15 mouse cellular contexts compared by ENCODE assay signal in genomic region chr5:148751980-148752379, GRCm38 (mm10).
"Had no signal": no experiment of that assay in that cellular context is flagged by ENCODE, and none has a peak within 500 bp of the region (broad histone marks: within the 10 kb centered on the region; RNA-seq: fewer than 3 reads in every experiment).

No protein-coding gene starts in this region.

- H3K9ac ChIP-seq: limb, embryonic 12.5 days; limb, embryonic 15.5 days; liver, embryonic 14.5 days; liver, postnatal 0 days; lung, embryonic 14.5 days; midbrain, embryonic 13.5 days; neural tube, embryonic 13.5 days had no signal

- H3K36me3 ChIP-seq: limb, embryonic 12.5 days; limb, embryonic 15.5 days; midbrain, embryonic 13.5 days; neural tube, embryonic 13.5 days had no signal

- H3K27ac ChIP-seq: limb, embryonic 12.5 days; limb, embryonic 15.5 days; liver, embryonic 14.5 days; macrophage; midbrain, embryonic 13.5 days; neural tube, embryonic 13.5 days had no signal

- DNase-seq: kidney, adult 9 months; kidney, postnatal 14 days; kidney, postnatal 4 days; left cerebral cortex, postnatal 4 days; liver, postnatal 0 days; lung, embryonic 14.5 days; retina, postnatal 1 day; thymus, postnatal 25 days had no signal

- H3K4me3 ChIP-seq: limb, embryonic 12.5 days; limb, embryonic 15.5 days; midbrain, embryonic 13.5 days; myocyte; neural tube, embryonic 13.5 days had no signal

- H3K27me3 ChIP-seq: limb, embryonic 12.5 days; limb, embryonic 15.5 days; midbrain, embryonic 13.5 days; neural tube, embryonic 13.5 days had no signal

- H3K4me1 ChIP-seq: midbrain, embryonic 13.5 days; neural tube, embryonic 13.5 days had no signal

- H3K9me3 ChIP-seq: limb, embryonic 12.5 days; limb, embryonic 15.5 days; midbrain, embryonic 13.5 days; neural tube, embryonic 13.5 days had no signal
